27 mouse cellular contexts compared by ENCODE assay signal in the genomic region with DNA sequence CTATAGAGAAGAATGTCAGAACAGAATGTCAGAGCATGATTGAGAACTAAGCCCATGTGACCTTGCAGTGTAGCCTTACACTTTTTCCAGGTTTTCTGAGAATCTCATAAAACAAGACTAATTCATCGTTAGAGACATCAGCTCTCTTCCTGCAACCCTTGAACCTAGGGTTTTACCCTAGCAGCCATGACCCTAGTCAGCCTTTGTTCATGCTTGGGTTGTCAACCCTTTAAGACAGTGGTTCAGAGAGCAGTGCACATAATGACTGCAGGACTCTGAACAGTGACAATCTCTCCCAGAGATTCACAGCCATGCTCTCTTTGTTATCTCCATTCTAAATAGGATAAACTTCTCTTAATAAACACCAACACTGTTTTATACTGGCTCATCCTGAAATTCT. TPM values are rescaled to one million over a fixed set of nuclear protein-coding genes. Genes with fewer than 3 reads are reported as not detected.
DNase-seq lines count a peak whose midpoint lies in the region; ATAC-seq lines count a peak whose summit lies in the region.
"Had no signal": no experiment of that assay in that cellular context is flagged by ENCODE, and none has a peak within 500 bp of the region (broad histone marks: within the 10 kb centered on the region; RNA-seq: fewer than 3 reads in every experiment).

No protein-coding gene starts in this region.

- no peaks in the 10 kb centered on the region for H3K27me3 ChIP-seq in kidney, embryonic 15.5 days
- H3K27me3 ChIP-seq: CH12.LX; embryonic facial prominence, embryonic 13.5 days; forebrain, embryonic 12.5 days; forebrain, embryonic 15.5 days; heart, embryonic 12.5 days; heart, embryonic 15.5 days; Patski had no signal

- no peaks in the 10 kb centered on the region for H3K9me3 ChIP-seq in kidney, embryonic 15.5 days (replicated peaks)
- H3K9me3 ChIP-seq: embryonic facial prominence, embryonic 13.5 days; forebrain, embryonic 12.5 days; forebrain, embryonic 15.5 days; G1E; heart, embryonic 12.5 days; heart, embryonic 15.5 days had no signal

- peaks cover 17% of the 10 kb centered on the region for H3K4me1 ChIP-seq in kidney, embryonic 15.5 days
- H3K4me1 ChIP-seq: forebrain, embryonic 15.5 days had no signal

- H3K4me2 ChIP-seq in kidney, embryonic 15.5 days: no peak overlapping the region
- H3K4me2 ChIP-seq: embryonic facial prominence, embryonic 13.5 days; forebrain, embryonic 12.5 days; forebrain, embryonic 15.5 days; heart, embryonic 12.5 days; heart, embryonic 15.5 days; hindbrain, embryonic 14.5 days had no signal

- peak; percentile 61 for DNase-seq in kidney, adult 11 months
- no peak for DNase-seq in kidney, postnatal 10 days
- DNase-seq in kidney, adult 8-10 months: peak; percentile 52 to 71
- peak; percentile 49 for DNase-seq in A20 (ENCODE audit: low read depth, low spot score)
- peak; percentile 48 to 66 for DNase-seq in kidney, postnatal 36 days
- no peak for DNase-seq in retina, embryonic 14.5 days (ENCODE audit: low spot score)
- DNase-seq: adrenal gland, postnatal 10 days; adrenal gland, postnatal 36 days; B cell, adult 2 months; cerebellum, adult 18-20 months; cerebellum, adult 9-11 months; cerebellum, postnatal 25 days; gastrocnemius, postnatal 25 days; heart, adult 18-20 months; heart, postnatal 10 days; heart, postnatal 36 days had no signal

- H3K36me3 ChIP-seq in kidney, embryonic 15.5 days: no peaks in the 10 kb centered on the region
- H3K36me3 ChIP-seq: embryonic facial prominence, embryonic 13.5 days; forebrain, embryonic 12.5 days; forebrain, embryonic 15.5 days; G1E; heart, embryonic 12.5 days; heart, embryonic 15.5 days had no signal

- no peak overlapping the region for H3K9ac ChIP-seq in kidney, embryonic 15.5 days
- H3K9ac ChIP-seq: embryonic facial prominence, embryonic 13.5 days; forebrain, embryonic 12.5 days; forebrain, embryonic 15.5 days; heart, embryonic 12.5 days; heart, embryonic 15.5 days; hindbrain, embryonic 14.5 days had no signal

- no peak overlapping the region for H3K27ac ChIP-seq in kidney, embryonic 15.5 days
- H3K27ac ChIP-seq: embryonic facial prominence, embryonic 13.5 days; forebrain, embryonic 12.5 days; forebrain, embryonic 15.5 days; heart, embryonic 15.5 days; hindbrain, embryonic 14.5 days had no signal

- ATAC-seq in kidney, embryonic 15.5 days (replicated peaks; ENCODE audit: low FRiP score): no peak
- ATAC-seq: forebrain, embryonic 15.5 days; Patski had no signal

- 21% methylated on average over 1 of the region's 1 CpGs for WGBS in kidney, embryonic 15.5 days

- H3K4me3 ChIP-seq in kidney, embryonic 15.5 days (replicated peaks): no peak overlapping the region
- H3K4me3 ChIP-seq: embryonic facial prominence, embryonic 13.5 days; erythroblast, embryonic 14.5 days; forebrain, embryonic 12.5 days; forebrain, embryonic 15.5 days; heart, embryonic 12.5 days; heart, embryonic 15.5 days had no signal

RNA-seq across cellular contexts. Expression of a gene that starts 59.3 kb away (rescaled TPM):
- 180 and 188 TPM in 2 replicates for polyA plus RNA-seq in kidney, embryonic 15.5 days (2015; fragmentation: Nextera tagmentation; extraction: Ambion mirVana)

Comparison
In these comparisons a context has a peak if more than half of its experiments do, and no peak if none do; other contexts are left out.
1. DNase-seq: peak in kidney, adult 11 months (single experiment), kidney, adult 8-10 months (2 of 2), A20 (single experiment) and kidney, postnatal 36 days (2 of 2); none in kidney, postnatal 10 days (single experiment) and retina, embryonic 14.5 days (single experiment).